Mouse (Mus musculus) spleen, adult 2 months (tissue): ENCODE measurements around the gene Cfap126. TPM values are rescaled to one million over a fixed set of nuclear protein-coding genes. Genes with fewer than 3 reads are reported as not detected.
"Not testable (repeated sequence)": the region's sequence is repeated elsewhere in the genome, so short reads cannot be mapped to it uniquely, and the experiment has no call there.

Experiments used
- DNase-seq, 2 experiments: peaks; one replicate each; pipeline versions ENCODE4 v3.0.0 to v3.0.0-alpha.2; 2012 to 2021; ENCODE audit warnings: low spot score in 2 of 2, low read depth in 1 of 2
- H3K27ac ChIP-seq: fragments of 200-500 bp; 2 replicates; pipeline ENCODE4 v1.5.1; 2012; ENCODE audit warnings: low read length, inconsistent platforms; ENCODE audit not compliant: insufficient read depth
- H3K27me3 ChIP-seq: fragments of 200-500 bp; 2 replicates; pipeline ENCODE4 v1.6.1; 2012; ENCODE audit warnings: mild to moderate bottlenecking, moderate library complexity, low read length, inconsistent platforms; ENCODE audit not compliant: control insufficient read depth, insufficient read depth
- H3K36me3 ChIP-seq: fragments of 200-500 bp; 2 replicates; pipeline ENCODE4 v1.6.1; 2012; ENCODE audit warnings: mild to moderate bottlenecking, low read length, inconsistent platforms; ENCODE audit not compliant: control insufficient read depth, insufficient read depth
- H3K4me1 ChIP-seq: fragments of 200-500 bp; 2 replicates; pipeline ENCODE4 v1.6.1; 2011; ENCODE audit warnings: inconsistent platforms; ENCODE audit not compliant: control insufficient read depth, insufficient read depth, insufficient read length
- H3K4me3 ChIP-seq: fragments of 200-500 bp; 2 replicates; pipeline ENCODE4 v1.5.1; 2011; ENCODE audit warnings: mild to moderate bottlenecking, inconsistent platforms; ENCODE audit not compliant: insufficient read depth, insufficient read length; ENCODE audit errors: extremely low read depth
- CTCF ChIP-seq: fragments of 200-500 bp; IDR thresholded peaks from 2 replicates; pipeline ENCODE4 v1.5.1; 2011; ENCODE audit warnings: mild to moderate bottlenecking, inconsistent platforms; ENCODE audit not compliant: insufficient read depth, insufficient read length, insufficient replicate concordance; ENCODE audit errors: extremely low read depth
- POLR2A ChIP-seq: fragments of 200-500 bp; IDR thresholded peaks from 2 replicates; pipeline ENCODE4 v1.6.1; 2011; ENCODE audit warnings: low read depth, low read length, inconsistent platforms
- WGBS: fragments of 180-500 bp; shearing (Covaris S2); methylation state at CpG from one replicate; pipeline ENCODE4 v1.1.7; 2018; 5-methylcytosine and 5-hydroxymethylcytosine counted together
- polyA plus RNA-seq: library from polyadenylated mRNA; depleted of rRNA; stranded (reverse); fragments of >200 nt; gene quantifications from 2 replicates; pipeline ENCODE4 v1.2.3, GENCODE M21; 2012

The Cfap126 gene
- polyA plus RNA-seq, 1 experiment: 2.4 TPM

GRCm38 (mm10) chr1:171076176-171076575, 37.5 kb upstream of the Cfap126 start:
- WGBS: 89% methylated on average over 5 of the region's 5 CpGs
- H3K27me3 ChIP-seq: not testable (repeated sequence)

GRCm38 (mm10) chr1:171077192-171077591, 36.5 kb upstream of the Cfap126 start:
- 42% methylated on average over 5 of the region's 5 CpGs for WGBS
- H3K4me1 ChIP-seq, H3K27me3 ChIP-seq, H3K36me3 ChIP-seq, H3K4me3 ChIP-seq, DNase-seq, H3K27ac ChIP-seq: not testable (repeated sequence)

More at GRCm38 (mm10) chr1:171076176-171076575, 37.5 kb upstream of the Cfap126 start:
- H3K27ac ChIP-seq, DNase-seq, H3K36me3 ChIP-seq, H3K4me1 ChIP-seq, H3K4me3 ChIP-seq: not testable (repeated sequence)

GRCm38 (mm10) chr1:171077955-171078354, 35.8 kb upstream of the Cfap126 start:
- H3K4me1 ChIP-seq, H3K4me3 ChIP-seq, H3K36me3 ChIP-seq, DNase-seq, H3K27me3 ChIP-seq, H3K27ac ChIP-seq: not testable (repeated sequence)
- 2% methylated on average over 19 of the region's 27 CpGs for WGBS

GRCm38 (mm10) chr1:171078419-171078818, 35.3 kb upstream of the Cfap126 start:
- whole genome bisulfite sequencing: 22% methylated on average over 12 of the region's 12 CpGs
- H3K27ac ChIP-seq, H3K4me3 ChIP-seq, H3K36me3 ChIP-seq, H3K27me3 ChIP-seq, DNase-seq, H3K4me1 ChIP-seq: not testable (repeated sequence)

DNA sequence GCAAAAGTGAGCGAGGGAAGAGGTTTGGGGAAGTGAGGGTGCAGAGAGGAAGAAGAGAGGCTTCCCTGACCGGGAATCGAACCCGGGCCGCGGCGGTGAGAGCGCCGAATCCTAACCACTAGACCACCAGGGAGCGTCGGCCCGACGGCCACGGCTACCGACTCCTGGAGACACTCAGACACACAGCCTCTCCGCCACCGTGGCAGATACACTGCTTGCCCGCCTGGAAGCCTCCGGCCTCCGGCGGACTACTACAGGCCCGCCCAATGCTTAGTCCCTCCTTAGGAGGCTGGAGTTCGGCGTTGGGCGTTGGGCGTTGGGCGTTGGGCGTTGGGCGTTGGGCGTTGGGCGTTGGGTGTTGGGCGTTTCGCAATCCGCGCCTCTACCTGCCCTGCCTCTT, 34.4 kb upstream of the Cfap126 start:
- not testable (repeated sequence) for H3K4me3 ChIP-seq, DNase-seq, H3K27me3 ChIP-seq, H3K36me3 ChIP-seq, H3K27ac ChIP-seq, H3K4me1 ChIP-seq
- WGBS: 0% methylated on average over 1 of the region's 35 CpGs

- H3K4me3 ChIP-seq, H3K27me3 ChIP-seq, DNase-seq, H3K27ac ChIP-seq, H3K4me1 ChIP-seq, H3K36me3 ChIP-seq: not testable (repeated sequence)
- WGBS: no CpG with 5 or more reads among the region's 43 CpGs
Measured at GRCm38 (mm10) chr1:171079825-171080224, 33.9 kb upstream of the Cfap126 start.

GRCm38 (mm10) chr1:171081512-171082231, 32.0 kb upstream of the Cfap126 start:
- H3K27me3 ChIP-seq, H3K4me1 ChIP-seq, H3K36me3 ChIP-seq, H3K27ac ChIP-seq, H3K4me3 ChIP-seq, DNase-seq: not testable (repeated sequence)
- WGBS: 31% methylated on average over 14 of the region's 17 CpGs

DNA sequence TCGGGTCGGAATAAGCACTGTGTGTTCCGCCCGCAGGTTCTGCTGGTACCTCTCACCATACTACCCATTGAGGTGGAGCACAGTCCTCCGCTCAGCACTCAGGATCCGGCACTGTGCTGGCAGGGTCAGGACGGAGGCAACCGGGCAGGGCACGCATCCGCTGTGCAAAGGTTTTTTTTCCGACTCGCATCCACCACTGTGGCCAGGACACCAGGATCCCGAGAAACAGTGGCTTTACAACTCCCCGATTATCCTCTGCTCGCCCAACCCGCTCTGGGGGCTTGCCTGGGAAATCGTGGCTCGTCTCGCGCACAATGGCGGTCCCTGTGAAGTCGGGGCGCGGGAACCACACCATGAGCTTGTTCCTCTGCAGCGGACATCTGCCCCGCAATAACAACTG, 28.0 kb upstream of the Cfap126 start:
- TF ChIP-seq POLR2A: no peak
- TF ChIP-seq CTCF: no peak
- DNase-seq: no peak
- H3K27me3 ChIP-seq: peaks cover 3% of the 10 kb centered on the region
- H3K4me3 ChIP-seq: 0 out of 2 replicates have a peak overlapping the region, but pooled peaks have one; percentile 7
- no peak overlapping the region for H3K27ac ChIP-seq
- WGBS: 3% methylated on average over 26 of the region's 26 CpGs
- H3K4me1 ChIP-seq: peaks cover 4% of the 10 kb centered on the region; the same call in 1 of the 2 replicates
- H3K36me3 ChIP-seq: no peaks in the 10 kb centered on the region

GRCm38 (mm10) chr1:171088237-171088869, 25.4 kb upstream of the Cfap126 start:
- H3K36me3 ChIP-seq, H3K4me3 ChIP-seq, DNase-seq, H3K27ac ChIP-seq, H3K4me1 ChIP-seq, H3K27me3 ChIP-seq: not testable (repeated sequence)
- 10% methylated on average over 10 of the region's 10 CpGs for WGBS
